Mouse (Mus musculus): ENCODE measurements around the gene Mamdc2. TPM values are rescaled to one million over a fixed set of nuclear protein-coding genes. Genes with fewer than 3 reads are reported as not detected.

The Mamdc2 gene
- polyA plus RNA-seq, 1 experiment from 2014 or later, result 0.31 TPM

DNA sequence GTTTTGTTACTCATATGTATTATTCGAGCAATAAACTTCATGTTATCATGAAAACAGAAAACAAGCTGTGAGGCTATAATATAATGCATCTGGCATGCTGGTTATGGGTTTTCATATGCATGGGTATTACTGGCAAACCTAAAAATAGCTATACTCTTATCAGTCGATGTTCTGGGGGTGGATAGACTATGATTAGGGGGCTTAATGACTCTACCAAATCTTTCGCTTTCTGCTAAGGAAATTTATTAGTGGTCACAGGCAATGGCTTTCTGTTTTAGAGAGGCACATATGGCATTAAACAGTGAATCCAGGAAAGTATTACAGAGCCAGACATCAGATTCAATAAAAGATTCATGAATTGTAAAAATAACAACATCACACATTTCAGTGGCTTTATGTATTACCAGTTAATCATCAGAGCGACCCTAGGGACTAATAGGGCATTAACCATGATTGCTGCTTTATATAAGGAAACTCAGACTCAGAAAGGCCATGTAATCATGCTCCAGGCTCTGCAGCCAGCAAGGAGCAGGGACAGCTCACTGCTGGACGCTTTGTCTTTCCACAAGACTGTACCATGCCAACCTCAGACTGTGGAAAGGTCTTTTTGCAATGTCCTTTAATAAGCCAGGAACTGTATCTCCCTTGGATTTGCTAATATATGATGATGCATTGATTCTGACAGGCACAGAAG is 130.8 kb downstream of the Mamdc2 start:
- H3K4me2 ChIP-seq, result no peak overlapping the region
- no peak overlapping the region for H3K27ac ChIP-seq (replicated peaks)
- 47% methylated on average over 5 of the region's 5 CpGs for WGBS (ENCODE audit: insufficient replicate concordance)
- H3K36me3 ChIP-seq (replicated peaks), result no peaks in the 10 kb centered on the region
- no peak overlapping the region for H3K4me3 ChIP-seq (replicated peaks)
- no peaks in the 10 kb centered on the region for H3K9me3 ChIP-seq (replicated peaks)
- ATAC-seq (ENCODE audit: insufficient read depth), result no peak
- no peaks in the 10 kb centered on the region for H3K27me3 ChIP-seq
- no peaks in the 10 kb centered on the region for H3K4me1 ChIP-seq (replicated peaks)
- H3K9ac ChIP-seq, result no peak overlapping the region

DNA sequence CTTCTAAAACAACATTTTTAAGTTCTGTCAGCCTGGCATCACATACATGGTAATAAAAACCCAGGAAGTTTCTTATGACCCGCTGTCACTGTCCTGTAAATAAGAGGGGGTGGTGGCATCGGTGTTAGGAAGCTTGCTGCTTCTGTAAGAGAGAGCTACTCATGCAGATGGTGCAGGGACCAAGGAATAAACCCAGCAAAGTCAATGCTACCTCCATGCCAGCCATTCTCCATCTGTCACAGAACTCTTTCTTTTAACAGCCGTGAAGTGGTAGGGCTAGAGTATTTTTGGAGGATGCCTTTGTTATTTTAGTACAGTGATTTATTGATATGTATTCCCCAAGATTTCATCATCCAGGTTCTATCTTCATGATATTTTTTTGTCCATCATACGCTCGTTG is 131.4 kb downstream of the Mamdc2 start:
- Histone ChIP-seq H3K9me3 (replicated peaks) (no peaks in the 10 kb centered on the region), H3K9ac (no peak overlapping the region), H3K4me3 (replicated peaks) (no peak overlapping the region), H3K27me3 (no peaks in the 10 kb centered on the region), H3K27ac (replicated peaks) (no peak overlapping the region), H3K4me1 (replicated peaks) (no peaks in the 10 kb centered on the region), H3K4me2 (no peak overlapping the region), H3K36me3 (replicated peaks) (no peaks in the 10 kb centered on the region)
- WGBS (ENCODE audit: insufficient replicate concordance), result 65% methylated on average over 5 of the region's 5 CpGs
- no peak for ATAC-seq (ENCODE audit: insufficient read depth)

DNA sequence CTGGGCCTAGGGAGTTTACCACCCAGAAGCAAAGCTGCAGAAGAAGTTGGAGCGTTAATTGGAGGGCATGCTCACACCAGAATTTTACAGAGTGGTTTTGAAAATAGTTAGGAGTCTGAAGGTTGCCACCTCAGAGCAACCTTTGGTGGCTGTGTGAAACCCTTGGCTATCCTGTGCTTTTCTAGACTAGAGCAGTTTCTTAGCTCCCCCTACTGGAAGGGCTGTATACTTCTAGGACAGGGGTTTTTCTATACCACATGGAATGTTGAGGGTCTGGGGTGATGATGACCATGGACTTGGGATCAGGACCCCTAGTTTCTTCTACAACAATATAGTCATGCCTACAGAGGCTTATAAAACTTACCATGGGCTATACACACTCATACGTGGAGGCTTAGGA is 138.3 kb downstream of the Mamdc2 start:
- Histone ChIP-seq H3K9ac (no peak overlapping the region), H3K36me3 (replicated peaks) (no peaks in the 10 kb centered on the region), H3K27ac (replicated peaks) (no peak overlapping the region), H3K27me3 (no peaks in the 10 kb centered on the region), H3K4me2 (no peak overlapping the region), H3K4me3 (replicated peaks) (no peak overlapping the region), H3K4me1 (replicated peaks) (no peaks in the 10 kb centered on the region), H3K9me3 (replicated peaks) (no peaks in the 10 kb centered on the region)
- ATAC-seq (ENCODE audit: insufficient read depth), result no peak
- 69% methylated on average over 2 of the region's 2 CpGs for WGBS (ENCODE audit: insufficient replicate concordance)

- H3K9me3 ChIP-seq (replicated peaks), result no peaks in the 10 kb centered on the region
- no peak overlapping the region for H3K27ac ChIP-seq (replicated peaks)
- no peak for ATAC-seq (ENCODE audit: insufficient read depth)
- no peak overlapping the region for H3K9ac ChIP-seq
- H3K27me3 ChIP-seq, result no peaks in the 10 kb centered on the region
- WGBS (ENCODE audit: insufficient replicate concordance), result 65% methylated on average over 7 of the region's 7 CpGs
- no peaks in the 10 kb centered on the region for H3K36me3 ChIP-seq (replicated peaks)
- no peak overlapping the region for H3K4me3 ChIP-seq (replicated peaks)
- no peak overlapping the region for H3K4me2 ChIP-seq
- H3K4me1 ChIP-seq (replicated peaks), result no peaks in the 10 kb centered on the region
Measured at GRCm38 (mm10) chr19:23306671-23307070, 141.6 kb downstream of the Mamdc2 start.

DNA sequence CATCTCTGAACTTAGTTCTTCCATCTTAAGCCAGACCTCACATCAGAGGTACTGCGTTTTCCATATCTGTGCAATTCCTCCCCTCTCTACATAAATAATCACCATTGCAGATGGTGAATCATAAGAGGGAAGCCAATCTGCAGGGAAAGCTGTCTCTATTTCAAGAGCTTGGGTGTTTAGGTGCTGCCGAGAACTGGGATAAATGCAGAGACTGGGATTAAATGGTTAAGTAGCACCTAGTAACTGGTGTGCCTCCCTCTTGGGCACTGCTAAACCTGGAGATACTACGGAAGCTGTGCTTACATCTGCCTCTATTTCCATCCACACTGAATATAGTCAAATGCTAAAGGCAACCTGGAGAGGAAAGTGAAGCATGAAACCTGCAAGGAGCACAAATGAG is 148.3 kb downstream of the Mamdc2 start:
- H3K4me3 ChIP-seq (replicated peaks), result no peak overlapping the region
- H3K4me1 ChIP-seq (replicated peaks), result no peaks in the 10 kb centered on the region
- 68% methylated on average over 3 of the region's 3 CpGs for WGBS (ENCODE audit: insufficient replicate concordance)
- H3K27ac ChIP-seq (replicated peaks), result no peak overlapping the region
- H3K9ac ChIP-seq, result no peak overlapping the region
- ATAC-seq (ENCODE audit: insufficient read depth), result no peak
- no peak overlapping the region for H3K4me2 ChIP-seq
- H3K36me3 ChIP-seq (replicated peaks), result no peaks in the 10 kb centered on the region
- no peaks in the 10 kb centered on the region for H3K27me3 ChIP-seq
- no peaks in the 10 kb centered on the region for H3K9me3 ChIP-seq (replicated peaks)

DNA sequence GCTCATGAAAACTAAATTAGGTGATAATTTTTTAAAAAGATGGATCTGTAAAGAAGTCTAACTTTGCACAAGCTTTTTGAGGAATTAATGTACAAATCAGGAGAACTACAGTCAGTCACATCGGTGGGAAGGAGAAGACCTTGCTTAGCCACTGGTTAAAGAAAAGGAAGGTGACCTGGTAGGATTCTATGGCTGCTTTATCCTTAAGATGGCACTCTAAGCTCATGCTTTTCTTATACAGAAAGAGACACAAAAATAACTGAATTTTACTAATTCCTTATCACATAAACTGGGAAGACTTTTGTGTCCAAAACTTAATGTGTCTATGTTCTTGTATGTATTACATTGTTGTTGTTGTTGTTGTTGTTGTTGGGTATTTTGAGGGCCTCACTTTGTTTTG is 149.3 kb downstream of the Mamdc2 start:
- no peaks in the 10 kb centered on the region for H3K36me3 ChIP-seq (replicated peaks)
- no peaks in the 10 kb centered on the region for H3K9me3 ChIP-seq (replicated peaks)
- H3K4me2 ChIP-seq, result no peak overlapping the region
- 58% methylated on average over 1 of the region's 1 CpGs for WGBS (ENCODE audit: insufficient replicate concordance)
- no peak overlapping the region for H3K4me3 ChIP-seq (replicated peaks)
- no peak overlapping the region for H3K27ac ChIP-seq (replicated peaks)
- H3K4me1 ChIP-seq (replicated peaks), result no peaks in the 10 kb centered on the region
- no peak overlapping the region for H3K9ac ChIP-seq
- H3K27me3 ChIP-seq, result no peaks in the 10 kb centered on the region
- no peak for ATAC-seq (ENCODE audit: insufficient read depth)

DNA sequence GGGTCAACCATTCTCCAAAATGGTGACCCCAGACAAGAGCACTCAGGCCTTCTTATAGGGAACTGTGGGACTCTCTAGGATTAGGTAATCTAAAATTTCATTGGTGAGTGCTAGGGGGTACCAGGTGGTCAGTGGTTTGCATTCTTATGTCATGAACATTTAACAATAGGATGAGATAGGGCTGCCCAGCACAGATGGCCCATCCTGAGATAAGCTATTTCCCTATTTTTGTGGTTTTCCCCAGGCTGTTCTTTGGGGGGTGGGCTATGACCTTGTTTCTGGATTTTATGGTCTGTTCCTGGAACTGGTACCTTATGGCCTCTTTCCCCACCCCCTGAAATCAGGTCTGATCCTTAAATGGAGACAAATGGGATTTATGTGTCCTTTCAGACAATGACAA is 151.1 kb downstream of the Mamdc2 start:
- Histone ChIP-seq H3K27ac (replicated peaks) (no peak overlapping the region), H3K9me3 (replicated peaks) (no peaks in the 10 kb centered on the region), H3K9ac (no peak overlapping the region), H3K4me1 (replicated peaks) (no peaks in the 10 kb centered on the region), H3K4me3 (replicated peaks) (no peak overlapping the region), H3K27me3 (no peaks in the 10 kb centered on the region), H3K36me3 (replicated peaks) (no peaks in the 10 kb centered on the region), H3K4me2 (no peak overlapping the region)
- ATAC-seq (ENCODE audit: insufficient read depth), result no peak

- no peaks in the 10 kb centered on the region for H3K4me1 ChIP-seq (replicated peaks)
- no peak overlapping the region for H3K9ac ChIP-seq
- H3K4me2 ChIP-seq, result no peak overlapping the region
- H3K36me3 ChIP-seq (replicated peaks), result no peaks in the 10 kb centered on the region
- H3K4me3 ChIP-seq (replicated peaks), result no peak overlapping the region
- H3K9me3 ChIP-seq (replicated peaks), result no peaks in the 10 kb centered on the region; the same call in 1 of the 2 replicates
- no peak for ATAC-seq (ENCODE audit: insufficient read depth)
- no peak overlapping the region for H3K27ac ChIP-seq (replicated peaks)
- no peaks in the 10 kb centered on the region for H3K27me3 ChIP-seq
- 48% methylated on average over 1 of the region's 1 CpGs for WGBS (ENCODE audit: insufficient replicate concordance)
Measured at GRCm38 (mm10) chr19:23289251-23289650, 159.0 kb downstream of the Mamdc2 start.

- Histone ChIP-seq H3K4me3 (replicated peaks) (no peak overlapping the region), H3K9ac (no peak overlapping the region), H3K36me3 (replicated peaks) (no peaks in the 10 kb centered on the region), H3K4me2 (no peak overlapping the region), H3K4me1 (replicated peaks) (no peaks in the 10 kb centered on the region), H3K9me3 (replicated peaks) (no peaks in the 10 kb centered on the region; the same call in 1 of the 2 replicates), H3K27me3 (no peaks in the 10 kb centered on the region), H3K27ac (replicated peaks) (no peak overlapping the region)
- 58% methylated on average over 8 of the region's 8 CpGs for WGBS (ENCODE audit: insufficient replicate concordance)
- no peak for ATAC-seq (ENCODE audit: insufficient read depth)
Measured at GRCm38 (mm10) chr19:23281911-23282660, 166.2 kb downstream of the Mamdc2 start.

DNA sequence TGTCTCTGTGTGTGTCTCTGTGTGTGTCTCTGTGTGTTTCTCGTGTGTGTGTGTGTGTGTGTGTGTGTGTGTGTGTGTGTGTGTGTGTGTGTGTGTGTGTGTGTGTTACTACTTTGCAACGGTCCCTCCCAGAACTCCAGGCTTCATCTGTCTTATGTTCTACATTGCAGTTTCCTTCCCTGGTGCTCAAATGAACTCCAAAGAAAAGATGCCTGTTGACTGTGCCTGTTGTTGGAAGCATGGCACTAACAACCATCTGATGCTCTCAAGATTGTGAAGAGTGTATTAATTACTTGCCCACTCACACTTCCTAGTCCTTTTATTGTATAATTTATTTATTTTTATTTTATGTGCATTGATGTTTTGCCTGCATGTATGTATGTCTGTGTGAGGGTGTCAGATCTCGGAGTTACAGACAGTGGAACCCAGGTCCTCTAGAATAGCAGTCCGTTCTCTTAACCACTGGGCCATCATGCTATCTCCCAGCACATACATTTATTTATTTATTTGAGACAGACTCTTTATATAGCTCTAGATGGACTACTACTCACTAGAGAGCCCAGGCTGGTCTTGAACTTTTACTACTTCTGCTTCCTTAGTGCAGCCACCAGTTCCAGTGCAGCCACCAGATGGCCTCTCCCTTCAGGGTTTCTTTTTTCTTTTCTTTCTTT is 174.1 kb downstream of the Mamdc2 start:
- peaks cover 14% of the 10 kb centered on the region for H3K4me1 ChIP-seq (replicated peaks)
- no peaks in the 10 kb centered on the region for H3K27me3 ChIP-seq
- H3K27ac ChIP-seq (replicated peaks), result no peak overlapping the region
- H3K4me2 ChIP-seq, result peak overlapping the region; percentile 74
- H3K36me3 ChIP-seq (replicated peaks), result no peaks in the 10 kb centered on the region
- peak overlapping the region; percentile 77 for H3K4me3 ChIP-seq (replicated peaks)
- no peaks in the 10 kb centered on the region for H3K9me3 ChIP-seq (replicated peaks)
- ATAC-seq (ENCODE audit: insufficient read depth), result peak; percentile 7
- H3K9ac ChIP-seq, result no peak overlapping the region
- WGBS (ENCODE audit: insufficient replicate concordance), result 43% methylated on average over 4 of the region's 4 CpGs

DNA sequence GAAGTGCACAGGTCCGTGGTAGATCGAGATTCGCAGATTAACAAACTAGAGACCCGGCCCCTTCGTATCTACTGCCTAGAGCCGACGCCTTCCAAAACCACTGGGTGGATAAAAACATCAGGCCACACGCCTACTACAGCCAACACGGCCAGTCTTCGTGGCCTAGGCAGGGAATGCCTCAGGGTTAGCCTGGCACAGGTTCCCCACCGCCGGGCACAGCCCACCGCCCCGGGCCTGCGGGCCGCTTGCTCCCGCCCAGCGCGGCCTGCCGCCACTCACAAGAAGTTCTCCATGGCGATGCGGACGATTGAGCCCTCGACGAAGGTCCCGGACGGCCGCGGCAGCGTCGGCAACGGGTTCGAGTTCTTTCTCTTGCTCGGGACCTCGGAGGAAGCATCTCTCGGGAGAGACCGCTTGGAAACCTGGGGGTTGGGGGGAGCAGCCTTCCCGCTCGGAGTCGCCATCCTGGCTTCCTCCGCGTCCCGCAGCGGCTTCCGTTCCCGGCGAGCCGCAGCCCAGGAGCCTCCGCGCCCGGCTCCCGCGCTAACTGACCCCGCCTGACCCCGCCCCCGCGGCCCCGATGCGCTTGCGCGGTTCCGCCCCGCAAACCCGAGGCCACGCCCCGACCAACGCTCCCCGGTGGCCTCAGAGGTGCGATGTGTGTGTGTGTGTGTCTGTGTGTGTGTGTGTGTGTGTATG is 174.7 kb downstream of the Mamdc2 start, which contains the start of gene Smc5:
Gene Smc5 (minus strand): TSS at position 543 of the 699 bp plus-strand sequence.
- peaks cover 6% of the 10 kb centered on the region for H3K36me3 ChIP-seq (replicated peaks)
- H3K4me2 ChIP-seq, result peak within 1 kb of the TSS; percentile 74
- H3K27ac ChIP-seq (replicated peaks), result peak within 1 kb of the TSS; percentile 69
- under 1% methylated on average over 69 of the region's 69 CpGs for WGBS (ENCODE audit: insufficient replicate concordance)
- no peaks in the 10 kb centered on the region for H3K27me3 ChIP-seq
- peak within 1 kb of the TSS; percentile 84 for H3K9ac ChIP-seq
- peaks cover 14% of the 10 kb centered on the region for H3K4me1 ChIP-seq (replicated peaks)
- H3K9me3 ChIP-seq (replicated peaks), result no peaks in the 10 kb centered on the region
- ATAC-seq (ENCODE audit: insufficient read depth), result peak; percentile 96
- H3K4me3 ChIP-seq (replicated peaks), result peak within 1 kb of the TSS; percentile 77
